Mouse (Mus musculus) MEL (cell line): ENCODE results near the gene Hoxa5. TPM values are rescaled to one million over a fixed set of nuclear protein-coding genes. Genes with fewer than 3 reads are reported as not detected.

Source experiments
- DNase-seq: peaks from one replicate; pipeline ENCODE4 v3.0.0; 2011; ENCODE audit warnings: low read depth, low spot score
- H3K27ac ChIP-seq: 2 replicates; pipeline ENCODE4 v1.5.1; 2012; ENCODE audit warnings: low read depth, mild to moderate bottlenecking, control low read depth, low read length, moderate library complexity; ENCODE audit not compliant: control insufficient read depth
- H3K27me3 ChIP-seq, 2 experiments: fragments of 150-350 bp in 1 of 2; sonication (generic) in 1 of 2; 2 replicates each; pipeline ENCODE4 v1.6.1; 2012; ENCODE audit warnings: low read length in 2 of 2, mild to moderate bottlenecking in 2 of 2, improper control_type of control experiment in 1 of 2, moderate library complexity in 1 of 2; ENCODE audit not compliant: insufficient read depth in 2 of 2, control insufficient read depth in 1 of 2
- H3K36me3 ChIP-seq, 2 experiments: 2 replicates each; pipeline ENCODE4 v1.6.1; 2012 to 2014; ENCODE audit warnings: low read length in 2 of 2, improper control_type of control experiment in 1 of 2, inconsistent platforms in 1 of 2, mild to moderate bottlenecking in 1 of 2; ENCODE audit not compliant: insufficient read depth in 2 of 2, control insufficient read depth in 1 of 2
- H3K4me1 ChIP-seq, 2 experiments: fragments of 150-350 bp in 1 of 2; sonication (generic) in 1 of 2; 2 replicates each; pipeline ENCODE4 v1.6.1; 2012; ENCODE audit warnings: low read length in 2 of 2, improper control_type of control experiment in 1 of 2, mild to moderate bottlenecking in 1 of 2; ENCODE audit not compliant: insufficient read depth in 2 of 2, control insufficient read depth in 1 of 2
- H3K4me3 ChIP-seq, 2 experiments: fragments of 150-350 bp in 1 of 2; sonication (generic) in 1 of 2; 2 replicates each; pipeline ENCODE4 v1.5.1; 2012; ENCODE audit warnings: low read depth in 2 of 2, low read length in 2 of 2, mild to moderate bottlenecking in 2 of 2, moderate library complexity in 2 of 2, control low read depth in 1 of 2, improper control_type of control experiment in 1 of 2; ENCODE audit not compliant: control insufficient read depth in 1 of 2, insufficient read depth in 1 of 2
- H3K79me2 ChIP-seq: 2 replicates; pipeline ENCODE4 v1.6.1; 2012; ENCODE audit warnings: mild to moderate bottlenecking, low read length, moderate library complexity; ENCODE audit not compliant: control insufficient read depth, poor library complexity, insufficient read depth
- H3K9ac ChIP-seq: 2 replicates; pipeline ENCODE4 v1.6.1; 2012; ENCODE audit warnings: low read depth, mild to moderate bottlenecking, control low read depth, low read length, moderate library complexity; ENCODE audit not compliant: control insufficient read depth, poor library complexity, severe bottlenecking
- H3K9me3 ChIP-seq: fragments of 150-350 bp; sonication (generic); replicated peaks from 2 replicates; pipeline ENCODE4 v1.6.1; 2012; ENCODE audit warnings: mild to moderate bottlenecking, low read length, improper control_type of control experiment, moderate library complexity; ENCODE audit not compliant: insufficient read depth
- BHLHE40 ChIP-seq: IDR thresholded peaks from 2 replicates; pipeline ENCODE4 v1.6.1; 2012; ENCODE audit warnings: low read depth, mild to moderate bottlenecking, inconsistent platforms, low read length, improper control_type of control experiment, borderline replicate concordance
- CTCF ChIP-seq, 3 experiments: IDR thresholded peaks in 2 of 3; conservative IDR thresholded peaks in 1 of 3; 2 replicates each; pipeline ENCODE4 v1.5.1; 2011 to 2012; ENCODE audit warnings: low read length in 3 of 3, low read depth in 2 of 3, mild to moderate bottlenecking in 2 of 3, improper control_type of control experiment in 1 of 3, inconsistent platforms in 1 of 3, mixed read lengths in 1 of 3, moderate library complexity in 1 of 3; ENCODE audit not compliant: control insufficient read depth in 1 of 3, insufficient read depth in 1 of 3, poor library complexity in 1 of 3, severe bottlenecking in 1 of 3
- EP300 ChIP-seq, 2 experiments: IDR thresholded peaks; 2 replicates each; pipeline ENCODE4 v1.6.1; 2011; ENCODE audit warnings: improper control_type of control experiment in 2 of 2, low read length in 2 of 2, low read depth in 1 of 2, mild to moderate bottlenecking in 1 of 2
- HCFC1 ChIP-seq: IDR thresholded peaks from 2 replicates; pipeline ENCODE4 v1.6.1; 2012; ENCODE audit warnings: low read depth, mild to moderate bottlenecking, inconsistent platforms, low read length, improper control_type of control experiment, moderate library complexity
- MAX ChIP-seq: IDR thresholded peaks from 2 replicates; pipeline ENCODE4 v1.6.1; 2011; ENCODE audit warnings: low read length, improper control_type of control experiment
- NELFE ChIP-seq: IDR thresholded peaks from 2 replicates; pipeline ENCODE4 v1.6.1; 2011; ENCODE audit warnings: low read depth, low read length, improper control_type of control experiment
- NRF1 ChIP-seq: IDR thresholded peaks from 2 replicates; pipeline ENCODE4 v1.6.1; 2014; ENCODE audit warnings: low read depth, mild to moderate bottlenecking, inconsistent platforms, low read length, improper control_type of control experiment, moderate library complexity; ENCODE audit not compliant: poor library complexity, insufficient read depth, severe bottlenecking
- POLR2A ChIP-seq, 2 experiments: IDR thresholded peaks; 2 replicates each; pipeline ENCODE4 v1.6.1; 2011 to 2012; ENCODE audit warnings: low read length in 2 of 2, mild to moderate bottlenecking in 2 of 2, control low read depth in 1 of 2, improper control_type of control experiment in 1 of 2, low read depth in 1 of 2, moderate library complexity in 1 of 2; ENCODE audit not compliant: control insufficient read depth in 1 of 2, insufficient read depth in 1 of 2, poor library complexity in 1 of 2
- POLR2AphosphoS2 ChIP-seq: IDR thresholded peaks from 2 replicates; pipeline ENCODE4 v1.6.1; 2011; ENCODE audit warnings: low read length, improper control_type of control experiment
- TBP ChIP-seq: IDR thresholded peaks from 2 replicates; pipeline ENCODE4 v1.8.0; 2011; ENCODE audit warnings: low read depth, low read length, improper control_type of control experiment
- USF2 ChIP-seq, 2 experiments: IDR thresholded peaks; 2 replicates each; pipeline ENCODE4 v1.6.1; 2011 to 2012; ENCODE audit warnings: improper control_type of control experiment in 2 of 2, low read length in 2 of 2, borderline replicate concordance in 1 of 2, inconsistent platforms in 1 of 2, low read depth in 1 of 2, mild to moderate bottlenecking in 1 of 2; ENCODE audit not compliant: insufficient read depth in 1 of 2
- ZNF384 ChIP-seq: IDR thresholded peaks from 2 replicates; pipeline ENCODE4 v1.6.1; 2012; ENCODE audit warnings: low read depth, mild to moderate bottlenecking, inconsistent platforms, low read length, improper control_type of control experiment
- polyA plus RNA-seq, 2 experiments: library from polyadenylated mRNA; stranded (reverse) in 1 of 2; unstranded in 1 of 2; fragments of >175 nt in 1 of 2; fragments of >200 nt in 1 of 2; gene quantifications; 2 replicates each; pipeline versions ENCODE4 v1.2.1 to v1.2.4; 2012; ENCODE audit warnings: low replicate concordance in 2 of 2, low read depth in 1 of 2; ENCODE audit not compliant: insufficient read length in 2 of 2, insufficient read depth in 1 of 2, missing spikeins in 1 of 2
- total RNA-seq: library from RNA; depleted of rRNA; stranded (reverse); fragments of 300-350 nt; gene quantifications from 2 replicates; pipeline ENCODE4 v1.2.3, GENCODE M21; 2012

The Hoxa5 gene
- total and polyA plus RNA-seq, 3 experiments, result not detected

GRCm38 (mm10) chr6:52209685-52210046, 5.3 kb upstream of the Hoxa5 start:
- Histone ChIP-seq H3K4me3 (no peak overlapping the region), H3K27me3 (no peaks in the 10 kb centered on the region), H3K79me2 (no peaks in the 10 kb centered on the region)

DNA sequence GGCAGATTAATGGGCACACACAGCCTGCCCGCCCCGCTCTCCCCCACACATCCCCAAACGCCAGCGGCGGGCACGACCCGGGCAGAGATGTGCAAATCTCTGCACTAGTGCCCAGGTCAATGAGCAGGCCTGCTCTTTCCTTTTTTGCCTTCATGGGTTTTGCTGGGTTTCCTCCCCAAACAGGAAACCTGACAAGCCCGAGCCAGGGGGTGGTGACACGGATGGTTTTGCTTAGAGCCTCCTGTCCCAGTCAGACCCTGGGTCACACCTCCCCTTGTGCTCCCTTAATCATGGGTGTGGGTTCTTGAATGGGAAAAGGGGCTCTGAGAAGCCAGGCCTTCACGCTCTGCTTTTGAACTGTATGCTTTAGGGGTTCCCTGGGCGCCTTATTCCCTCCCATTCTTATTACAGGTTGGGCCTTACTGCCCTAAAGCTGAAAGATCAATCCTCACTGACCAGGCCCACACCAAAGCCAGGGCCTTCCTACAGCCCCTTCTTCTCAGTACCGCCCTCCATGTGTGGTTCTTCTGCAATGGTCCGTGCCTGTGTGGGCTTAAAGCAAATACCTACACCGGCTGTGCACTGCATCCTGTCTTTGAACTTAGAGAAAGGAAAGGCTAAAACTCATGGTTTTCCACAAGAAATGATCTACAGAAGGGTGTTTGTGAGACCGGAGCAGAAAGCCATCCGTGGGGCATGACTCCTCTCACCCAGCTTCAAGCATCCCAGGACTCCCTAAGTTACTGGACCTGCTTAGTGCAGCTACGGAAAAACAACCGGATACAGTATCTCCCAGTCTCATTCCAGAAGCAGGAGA, 4.7 kb upstream of the Hoxa5 start:
- DNase-seq, result no peak
- H3K9me3 ChIP-seq, result no peaks in the 10 kb centered on the region
- H3K27me3 ChIP-seq, result no peaks in the 10 kb centered on the region
- H3K4me1 ChIP-seq, result no peaks in the 10 kb centered on the region
- no peak overlapping the region for H3K4me3 ChIP-seq
- H3K36me3 ChIP-seq, result no peaks in the 10 kb centered on the region
- H3K27ac ChIP-seq, result no peak overlapping the region
- H3K79me2 ChIP-seq, result no peaks in the 10 kb centered on the region
- H3K9ac ChIP-seq, result no peak overlapping the region
- TF ChIP-seq EP300 (IDR thresholded peaks at IDR 0.05; ENCODE audit: low read depth in 1 of 2, low read length in 2 of 2) (no peak), MAX (no peak), POLR2A (IDR thresholded peaks at IDR 0.05; ENCODE audit: control insufficient read depth in 1 of 2, insufficient read depth in 1 of 2, low read depth in 1 of 2, low read length in 2 of 2, poor library complexity in 1 of 2) (no peak), USF2 (IDR thresholded peaks at IDR 0.05; ENCODE audit: borderline replicate concordance in 1 of 2, insufficient read depth in 1 of 2, low read depth in 1 of 2, low read length in 2 of 2) (no peak), CTCF (IDR thresholded peaks at IDR 0.05 in 2 of 3, conservative IDR thresholded peaks at IDR 0.05 in 1 of 3; ENCODE audit: control insufficient read depth in 1 of 3, insufficient read depth in 1 of 3, low read depth in 2 of 3, low read length in 3 of 3, poor library complexity in 1 of 3, severe bottlenecking in 1 of 3) (no peak), ZNF384 (no peak), POLR2AphosphoS2 (no peak), TBP (no peak), NELFE (no peak), HCFC1 (no peak), BHLHE40 (no peak)

More at GRCm38 (mm10) chr6:52209685-52210046, 5.3 kb upstream of the Hoxa5 start:
- Histone ChIP-seq H3K4me1 (no peaks in the 10 kb centered on the region), H3K9ac (no peak overlapping the region), H3K9me3 (no peaks in the 10 kb centered on the region), H3K36me3 (no peaks in the 10 kb centered on the region), H3K27ac (no peak overlapping the region)
- no peak for DNase-seq
- no peak for TF ChIP-seq NRF1

GRCm38 (mm10) chr6:52208072-52208867, 3.9 kb upstream of the Hoxa5 start, which contains the start of gene Hoxa6:
Hoxa6 (minus strand) TSS chr6:52208722.
- no peaks in the 10 kb centered on the region for H3K9me3 ChIP-seq
- H3K27me3 ChIP-seq, result no peaks in the 10 kb centered on the region
- no peaks in the 10 kb centered on the region for H3K79me2 ChIP-seq
- no peak for TF ChIP-seq HCFC1
- TF ChIP-seq, all 39 proteins: peak for 0
- no peaks in the 10 kb centered on the region for H3K36me3 ChIP-seq
- no peak within 1 kb of the TSS for H3K27ac ChIP-seq
- H3K4me1 ChIP-seq, result no peaks in the 10 kb centered on the region
- no peak within 1 kb of the TSS for H3K9ac ChIP-seq
- H3K4me3 ChIP-seq, result no peak within 1 kb of the TSS
- DNase-seq, result no peak
